Mouse (Mus musculus) testis, adult 2 months (tissue): ENCODE measurements around the gene Cyp4v3.

ENCODE experiments used
- CTCF ChIP-seq: fragments of 200-500 bp; IDR thresholded peaks from 2 replicates; pipeline ENCODE4 v1.5.1; 2012; ENCODE audit warnings: low read depth, mild to moderate bottlenecking, inconsistent platforms, low read length, moderate library complexity; ENCODE audit not compliant: control insufficient read depth, insufficient read depth, insufficient replicate concordance
- POLR2A ChIP-seq: fragments of 200-500 bp; IDR thresholded peaks from 2 replicates; pipeline ENCODE4 v1.6.1; 2012; ENCODE audit warnings: low read depth, mild to moderate bottlenecking, inconsistent platforms, low read length, moderate library complexity; ENCODE audit not compliant: control insufficient read depth

DNA sequence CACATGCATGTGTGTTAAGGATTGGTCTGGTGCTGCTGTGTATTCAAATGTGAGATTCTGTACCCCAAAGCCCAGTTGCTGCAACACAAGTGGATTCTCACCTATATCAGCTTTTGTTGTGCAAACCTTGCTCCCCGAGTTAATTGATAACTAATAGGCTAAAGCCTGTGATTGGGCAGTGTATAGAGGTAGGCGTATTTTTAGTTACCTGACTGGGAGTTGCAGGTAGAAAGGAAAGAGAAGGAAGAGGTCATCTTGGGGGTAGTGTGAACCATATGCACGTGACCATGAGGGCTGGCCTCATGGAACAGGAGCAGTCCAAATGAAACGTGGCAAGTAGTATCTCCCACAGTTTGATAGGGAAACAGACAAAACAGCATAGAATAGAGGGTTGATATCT lies 68.1 kb downstream of the Cyp4v3 start:
- TF ChIP-seq CTCF: no peak
- TF ChIP-seq POLR2A: no peak
